Comparison of ENCODE assay signal across 8 mouse cellular contexts in genomic region chr12:28649141-28650110, GRCm38 (mm10). TPM values are rescaled to one million over a fixed set of nuclear protein-coding genes. Genes with fewer than 3 reads are reported as not detected.
DNase-seq lines count a peak whose midpoint lies in the region; ATAC-seq lines count a peak whose summit lies in the region.

Gene Rnaseh1 (plus strand): TSS chr12:28649602.

- intact Hi-C loops in gastrocnemius, postnatal 36 days (cut with DNase I): no loop called here
- intact Hi-C loops in left cerebral cortex, postnatal 14 days (cut with DNase I): no loop called here

- peak within 1 kb of the TSS; percentile 73 for H3K4me3 ChIP-seq in intestine, embryonic 15.5 days (replicated peaks)

- DNase-seq in adrenal gland, adult 8-10 months: peak; percentile 81
- peak; percentile 76 for DNase-seq in embryo, embryonic 11.5 days (ENCODE audit: low read depth, low spot score)
- DNase-seq in gastrocnemius, postnatal 36 days: peak; percentile 81 to 84
- DNase-seq in left cerebral cortex, postnatal 14 days (ENCODE audit: low spot score in 2 of 2): peak; percentile 91 to 93
- peak; percentile 91 for DNase-seq in right cerebral cortex, postnatal 14 days
- peak; percentile 92 for DNase-seq in urinary bladder, postnatal 25 days (ENCODE audit: low spot score)

- H3K4me1 ChIP-seq in intestine, embryonic 15.5 days (replicated peaks): peaks cover 5% of the 10 kb centered on the region; the same call in 1 of the 2 replicates

- peak within 1 kb of the TSS; percentile 76 for H3K9ac ChIP-seq in intestine, embryonic 15.5 days

- H3K27me3 ChIP-seq in intestine, embryonic 15.5 days (replicated peaks): no peaks in the 10 kb centered on the region

- WGBS in intestine, embryonic 15.5 days: 2% methylated on average over 52 of the region's 52 CpGs

- peak; percentile 97 for ATAC-seq in intestine, embryonic 15.5 days
- ATAC-seq in megakaryocyte-erythroid progenitor cell, adult 5-6 weeks (replicated peaks; ENCODE audit: low FRiP score, low TSS enrichment, poor library complexity, severe bottlenecking): peak; percentile 99

- H3K9me3 ChIP-seq in intestine, embryonic 15.5 days: no peaks in the 10 kb centered on the region

- H3K27ac ChIP-seq in intestine, embryonic 15.5 days: no peak within 1 kb of the TSS; the same call in 1 of the 2 replicates

- H3K4me2 ChIP-seq in intestine, embryonic 15.5 days (replicated peaks): peak within 1 kb of the TSS; percentile 71

- H3K36me3 ChIP-seq in intestine, embryonic 15.5 days: 0 out of 2 replicates have a peak, but pooled peaks cover 3% of the 10 kb centered on the region

RNA-seq across cellular contexts. Expression of gene Rnaseh1, which starts in this region (rescaled TPM):
- total RNA-seq in adrenal gland, adult 8-10 months (2022): 10 to 100 TPM; 14.0 to 20.1 (median 17.2) TPM
- total RNA-seq in gastrocnemius, postnatal 36 days (2021): 1 to 10 TPM; 4.9 to 6.0 TPM
- polyA plus RNA-seq in intestine, embryonic 15.5 days (2015; fragmentation: Nextera tagmentation; extraction: Ambion mirVana): 26.1 and 27.9 TPM in 2 replicates
- total RNA-seq in left cerebral cortex, postnatal 14 days (2021): 10 to 100 TPM; 10.7 to 10.8 TPM
- 18.9 and 31.1 TPM in 2 replicates for total RNA-seq in megakaryocyte-erythroid progenitor cell, adult 5-6 weeks (2014; fragmentation: Nextera tagmentation)
- 11.0 and 27.5 TPM in 2 replicates for total RNA-seq in megakaryocyte-erythroid progenitor cell, adult 5-6 weeks (2017)
